Mouse (Mus musculus) forebrain, embryonic 11.5 days (tissue): Measurements from ENCODE around the gene Dnlz. TPM values are rescaled to one million over a fixed set of nuclear protein-coding genes. Genes with fewer than 3 reads are reported as not detected.
A peak's percentile ranks its signal among the peaks of the same experiment; 100 is the strongest.

Experiments used
- ATAC-seq: fragments of 200-750 bp; cut with Nextera tagmentation; replicated peaks from 2 replicates; pipeline ENCODE4 v1.8.0; 2017; ENCODE audit warnings: moderate TSS enrichment; ENCODE audit not compliant: low FRiP score
- DNase-seq: peaks from one replicate; pipeline ENCODE4 v3.0.0-alpha.2; 2017; ENCODE audit warnings: low spot score
- H3K27ac ChIP-seq: fragments of 300-500 bp; sonication (generic); 2 replicates; pipeline ENCODE4 v1.5.1; 2014; ENCODE audit warnings: low read depth, low read length
- H3K27me3 ChIP-seq: fragments of 300-500 bp; sonication (generic); 2 replicates; pipeline ENCODE4 v1.6.1; 2014; ENCODE audit warnings: mild to moderate bottlenecking, low read length, mixed read lengths; ENCODE audit not compliant: control insufficient read depth, insufficient read depth
- H3K36me3 ChIP-seq: fragments of 300-500 bp; sonication (generic); 2 replicates; pipeline ENCODE4 v1.6.1; 2014; ENCODE audit warnings: mild to moderate bottlenecking, low read length, moderate library complexity, mixed read lengths; ENCODE audit not compliant: control insufficient read depth, insufficient read depth
- H3K4me1 ChIP-seq: fragments of 300-500 bp; sonication (generic); replicated peaks from 2 replicates; pipeline ENCODE4 v1.6.1; 2014; ENCODE audit warnings: low read length, mixed read lengths; ENCODE audit not compliant: control insufficient read depth, insufficient read depth
- H3K4me2 ChIP-seq: fragments of 300-500 bp; sonication (generic); 2 replicates; pipeline ENCODE4 v1.6.1; 2014; ENCODE audit warnings: low read depth, mild to moderate bottlenecking, low read length, moderate library complexity, mixed read lengths; ENCODE audit not compliant: severe bottlenecking
- H3K4me3 ChIP-seq: fragments of 300-500 bp; sonication (generic); 2 replicates; pipeline ENCODE4 v1.5.1; 2014; ENCODE audit warnings: low read depth, low read length
- H3K9ac ChIP-seq: fragments of 300-500 bp; sonication (generic); 2 replicates; pipeline ENCODE4 v1.6.1; 2014; ENCODE audit warnings: low read length
- H3K9me3 ChIP-seq: fragments of 300-500 bp; sonication (generic); 2 replicates; pipeline ENCODE4 v1.6.1; 2016; ENCODE audit warnings: low read length, mixed read lengths; ENCODE audit not compliant: control insufficient read depth
- WGBS: fragments of 180-500 bp; shearing (Covaris S2); extraction: QIAGEN DNeasy Blood & Tissue Kit; methylation state at CpG from one replicate; pipeline ENCODE4 v1.1.7; 2014; 5-methylcytosine and 5-hydroxymethylcytosine counted together
- polyA plus RNA-seq: library from polyadenylated mRNA; unstranded; fragments of >200 nt; fragmentation: Nextera tagmentation; extraction: Ambion mirVana; gene quantifications from 2 replicates; pipeline ENCODE4 v1.2.1, GENCODE M21; 2014

The Dnlz gene
- polyA plus RNA-seq, 1 experiment from 2014 or later = 38.2 TPM

DNA sequence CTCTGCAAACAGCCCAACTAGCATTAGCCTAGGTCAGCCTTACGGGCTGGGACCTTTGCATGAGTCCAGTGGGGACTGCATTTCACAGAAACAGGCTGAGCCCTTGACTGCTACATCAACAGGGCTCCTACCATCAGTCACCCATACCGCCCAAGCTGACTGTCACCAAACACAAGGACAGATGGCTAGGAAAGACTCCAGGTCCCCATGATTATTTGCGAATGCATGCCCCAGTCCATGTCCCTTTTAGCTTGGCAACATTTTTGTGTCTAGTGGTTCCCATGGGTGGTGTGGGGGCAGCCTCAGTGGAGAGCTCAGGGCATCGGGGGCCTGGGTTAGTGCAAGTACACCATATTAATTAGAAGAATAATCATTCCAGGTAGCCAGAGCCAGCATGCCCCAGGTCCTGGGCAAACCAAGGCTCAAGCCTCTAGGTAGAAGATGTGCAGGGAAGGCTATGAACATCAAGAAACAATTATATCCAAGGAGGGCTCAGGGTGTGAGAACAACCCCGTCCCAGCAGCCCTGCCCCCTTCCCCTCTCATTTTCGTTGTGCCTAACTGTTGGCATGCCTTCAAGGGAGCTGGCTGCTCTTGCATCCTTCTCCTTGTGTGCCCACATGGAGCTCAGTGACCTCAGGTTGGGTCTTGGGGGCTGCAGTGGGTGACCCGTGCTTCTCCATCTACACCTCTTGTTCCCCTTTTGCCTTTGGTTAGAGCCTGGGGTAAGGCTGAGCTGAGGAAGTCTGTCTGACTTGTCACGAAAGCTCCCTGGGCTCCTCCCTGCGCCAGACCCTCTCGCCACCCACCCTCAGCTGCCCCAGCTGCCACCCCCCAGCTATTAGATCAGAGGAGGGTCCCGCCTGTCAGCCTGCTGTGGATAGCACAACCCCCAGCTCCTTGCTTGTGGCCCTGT is 1.4 kb upstream of the Dnlz start:
- H3K4me2 ChIP-seq = peak overlapping the region; percentile 89
- no peaks in the 10 kb centered on the region for H3K9me3 ChIP-seq
- no peak for ATAC-seq
- H3K9ac ChIP-seq = no peak overlapping the region
- H3K27me3 ChIP-seq = no peaks in the 10 kb centered on the region
- no peaks in the 10 kb centered on the region for H3K36me3 ChIP-seq
- DNase-seq = no peak
- H3K27ac ChIP-seq = no peak overlapping the region
- H3K4me1 ChIP-seq = peaks cover 9% of the 10 kb centered on the region
- 90% methylated on average over 11 of the region's 11 CpGs for WGBS
- peak overlapping the region; percentile 82 for H3K4me3 ChIP-seq

DNA sequence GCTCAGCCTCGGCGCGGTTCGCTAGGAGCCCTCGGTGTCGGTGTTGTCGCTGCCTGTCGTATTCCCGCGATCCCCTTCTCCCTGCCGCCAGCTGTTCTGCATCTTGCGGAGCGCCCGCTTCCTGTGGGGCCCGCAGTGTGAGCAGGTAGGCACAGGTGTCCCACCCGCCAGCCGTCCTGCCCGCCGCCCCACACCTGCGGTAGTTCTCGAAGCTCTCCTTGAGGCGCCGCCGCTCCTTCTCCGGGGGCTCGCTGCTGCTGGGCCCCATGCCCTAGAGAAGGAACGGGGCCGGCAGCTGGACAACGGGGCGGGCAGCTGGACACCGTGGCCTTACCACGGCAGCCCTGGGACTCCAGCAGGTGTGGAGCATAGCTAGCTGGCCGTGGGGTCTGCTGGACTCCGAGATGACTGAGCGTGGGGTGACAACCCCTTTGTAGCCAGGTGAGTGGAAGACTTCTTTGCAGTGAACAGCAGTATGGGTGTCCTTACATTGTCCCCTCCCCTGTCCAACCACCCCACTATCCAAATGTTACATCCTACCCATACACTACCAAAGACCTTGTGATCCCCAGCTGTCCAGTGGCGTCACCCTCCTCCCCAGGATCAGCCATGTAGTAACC is 491 bp upstream of the Dnlz start:
- peak; percentile 45 for ATAC-seq
- peaks cover 9% of the 10 kb centered on the region for H3K4me1 ChIP-seq
- no peaks in the 10 kb centered on the region for H3K36me3 ChIP-seq
- H3K27me3 ChIP-seq = no peaks in the 10 kb centered on the region
- H3K9ac ChIP-seq = peak overlapping the region; percentile 92
- no peaks in the 10 kb centered on the region for H3K9me3 ChIP-seq
- peak overlapping the region; percentile 82 for H3K4me3 ChIP-seq
- DNase-seq = peak; percentile 71
- WGBS = 3% methylated on average over 35 of the region's 36 CpGs
- peak overlapping the region; percentile 89 for H3K4me2 ChIP-seq
- H3K27ac ChIP-seq = no peak overlapping the region

DNA sequence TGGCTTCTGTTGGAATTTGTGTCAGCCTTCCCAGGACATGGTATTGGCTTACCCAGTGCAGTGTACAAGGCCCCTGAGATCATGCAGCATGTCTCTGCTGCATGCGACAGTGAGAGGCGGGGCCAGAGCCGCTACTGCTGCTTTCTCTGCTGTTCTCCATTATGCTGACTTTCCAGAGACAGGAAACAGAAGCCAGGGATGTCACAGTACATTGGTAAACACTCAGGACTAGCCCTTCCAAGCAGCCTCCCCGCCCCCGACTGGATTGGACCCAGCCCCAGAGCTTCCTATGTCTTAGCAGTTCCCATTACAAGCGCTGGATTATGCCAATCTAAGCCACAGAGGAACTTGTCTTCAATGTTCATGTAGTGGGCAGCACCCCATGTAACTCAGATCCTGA is 3.7 kb downstream of the Dnlz start:
- Histone ChIP-seq H3K27me3 (no peaks in the 10 kb centered on the region), H3K4me1 (peaks cover 9% of the 10 kb centered on the region), H3K4me3 (no peak overlapping the region), H3K9me3 (no peaks in the 10 kb centered on the region), H3K36me3 (peaks cover 3% of the 10 kb centered on the region; the same call in 1 of the 2 replicates), H3K4me2 (no peak overlapping the region), H3K27ac (no peak overlapping the region), H3K9ac (no peak overlapping the region)
- no peak for DNase-seq
- no peak for ATAC-seq
- 73% methylated on average over 6 of the region's 6 CpGs for WGBS

DNA sequence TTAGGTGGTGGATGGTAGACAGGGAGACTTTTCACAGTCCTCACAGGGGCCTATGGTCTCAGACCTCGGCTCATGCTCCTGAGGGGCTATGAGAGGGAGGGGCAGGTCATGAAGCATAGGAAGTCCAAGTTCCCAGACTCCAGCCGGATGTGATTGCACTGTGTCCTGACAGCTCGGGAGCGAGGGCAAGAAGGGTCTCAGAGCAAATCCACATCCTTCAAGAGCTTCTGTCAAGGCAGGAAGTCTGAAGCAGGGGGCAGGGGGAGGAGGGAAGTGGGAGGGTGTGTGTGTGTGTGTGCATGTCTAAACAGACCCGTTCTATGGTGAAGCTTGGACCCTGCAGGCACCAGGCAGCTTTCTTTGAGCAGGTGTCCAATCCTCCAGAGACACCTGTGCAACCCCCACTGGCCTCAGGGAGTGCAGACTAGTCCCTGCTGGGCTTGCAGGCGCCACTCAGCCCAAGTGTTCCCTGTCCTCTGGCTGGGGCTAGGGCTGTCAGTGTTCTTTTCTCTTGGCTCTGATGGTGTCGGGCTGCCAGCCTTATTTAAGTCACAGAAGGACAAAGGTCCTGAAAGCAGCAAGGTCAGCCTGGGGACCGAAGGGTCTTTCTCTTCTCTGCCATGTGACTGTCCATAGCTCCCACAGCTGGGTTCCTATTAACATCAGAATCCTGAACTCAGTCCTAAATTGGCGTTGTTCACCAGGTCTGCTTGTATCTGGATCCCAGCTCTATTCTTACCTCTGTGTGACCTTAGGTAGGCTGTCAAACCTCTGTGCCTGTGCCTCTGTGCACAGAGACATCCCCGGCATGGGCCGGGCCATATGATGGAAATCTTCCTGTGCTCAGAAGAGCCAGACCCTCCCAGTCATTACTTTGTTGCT is 9.1 kb downstream of the Dnlz start:
- 83% methylated on average over 11 of the region's 11 CpGs for WGBS
- peaks cover 7% of the 10 kb centered on the region; the same call in 1 of the 2 replicates for H3K36me3 ChIP-seq
- no peaks in the 10 kb centered on the region for H3K9me3 ChIP-seq
- no peaks in the 10 kb centered on the region for H3K4me1 ChIP-seq
- no peak overlapping the region for H3K4me2 ChIP-seq
- H3K4me3 ChIP-seq = no peak overlapping the region
- no peaks in the 10 kb centered on the region for H3K27me3 ChIP-seq
- H3K9ac ChIP-seq = no peak overlapping the region
- ATAC-seq = no peak
- H3K27ac ChIP-seq = no peak overlapping the region
- no peak for DNase-seq

DNA sequence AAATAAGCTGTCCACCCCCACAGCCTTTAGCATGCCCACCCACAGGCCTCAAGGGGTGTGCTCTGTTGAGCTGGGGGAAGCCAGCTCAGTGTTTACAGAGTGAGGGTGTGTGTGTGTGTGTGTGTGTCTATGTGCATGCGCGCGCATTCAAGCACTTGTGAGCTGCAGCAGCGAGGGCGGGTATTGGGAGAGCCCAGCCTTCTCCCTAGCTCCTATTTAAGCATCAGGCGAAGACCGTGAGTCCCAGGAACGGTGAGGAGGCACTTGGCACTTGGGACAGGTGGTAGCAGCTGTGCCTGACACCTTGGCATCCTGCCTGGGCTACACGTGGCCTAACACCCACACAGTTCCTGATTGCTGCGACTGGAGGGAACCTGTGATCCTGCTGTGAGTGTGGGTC is 9.9 kb downstream of the Dnlz start:
- Histone ChIP-seq H3K27ac (no peak overlapping the region), H3K4me3 (no peak overlapping the region), H3K4me1 (no peaks in the 10 kb centered on the region), H3K27me3 (no peaks in the 10 kb centered on the region), H3K4me2 (no peak overlapping the region), H3K36me3 (peaks cover 7% of the 10 kb centered on the region; the same call in 1 of the 2 replicates), H3K9me3 (no peaks in the 10 kb centered on the region), H3K9ac (no peak overlapping the region)
- DNase-seq (no peak), ATAC-seq (no peak)
- 95% methylated on average over 10 of the region's 10 CpGs for WGBS

DNA sequence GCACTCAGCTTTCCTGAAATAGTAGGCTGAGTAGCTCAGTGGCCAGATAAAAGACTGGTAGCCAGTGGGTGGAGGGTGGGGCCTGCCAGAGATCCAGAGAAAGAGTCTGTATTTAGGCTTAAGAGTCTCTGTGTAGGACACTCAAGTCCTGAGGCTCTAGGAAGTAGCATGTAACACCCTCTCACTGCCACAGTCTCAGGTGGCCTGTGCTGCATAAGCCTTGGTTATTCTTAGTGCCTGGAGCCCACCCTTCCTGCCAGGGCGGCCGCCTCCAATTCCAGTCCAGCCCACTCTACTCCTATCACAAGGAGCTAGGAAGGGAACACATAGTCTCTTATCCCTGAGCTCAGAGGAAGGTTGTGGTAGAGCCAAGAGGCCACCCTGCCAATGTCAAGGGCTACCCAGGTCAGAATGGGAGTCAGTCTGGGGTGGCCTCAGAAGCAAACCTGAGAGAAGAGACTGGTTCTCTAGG is 10.4 kb downstream of the Dnlz start:
- Histone ChIP-seq H3K4me3 (no peak overlapping the region), H3K27ac (no peak overlapping the region), H3K9ac (no peak overlapping the region), H3K4me2 (no peak overlapping the region), H3K4me1 (no peaks in the 10 kb centered on the region), H3K9me3 (no peaks in the 10 kb centered on the region), H3K27me3 (no peaks in the 10 kb centered on the region), H3K36me3 (peaks cover 3% of the 10 kb centered on the region; the same call in 1 of the 2 replicates)
- no peak for ATAC-seq
- DNase-seq = no peak
- WGBS = 85% methylated on average over 2 of the region's 2 CpGs

DNA sequence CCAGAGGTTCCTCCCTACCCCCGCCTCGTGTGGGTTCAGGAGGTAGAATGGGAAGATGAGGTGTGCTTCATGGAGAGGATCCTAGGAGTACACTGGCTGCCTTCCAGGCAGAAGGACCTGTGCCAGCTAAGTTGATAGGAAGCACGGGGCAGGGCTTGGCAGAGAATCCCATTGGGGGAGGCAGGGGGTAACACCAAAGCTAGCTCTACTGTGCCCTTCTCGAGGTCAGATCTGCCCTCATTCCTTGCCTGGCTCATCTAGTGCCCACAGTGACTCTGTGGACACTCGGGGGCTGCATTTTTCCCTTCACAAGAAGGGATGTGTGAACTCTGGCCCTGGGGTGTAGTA is 12.7 kb downstream of the Dnlz start:
- WGBS = 91% methylated on average over 5 of the region's 5 CpGs
- Histone ChIP-seq H3K36me3 (peaks cover 3% of the 10 kb centered on the region; the same call in 1 of the 2 replicates), H3K27me3 (no peaks in the 10 kb centered on the region), H3K9ac (no peak overlapping the region), H3K27ac (no peak overlapping the region), H3K9me3 (no peaks in the 10 kb centered on the region), H3K4me2 (no peak overlapping the region), H3K4me3 (no peak overlapping the region), H3K4me1 (no peaks in the 10 kb centered on the region)
- ATAC-seq (no peak), DNase-seq (no peak)
